8 mouse cellular contexts compared by ENCODE assay signal in the genomic region with DNA sequence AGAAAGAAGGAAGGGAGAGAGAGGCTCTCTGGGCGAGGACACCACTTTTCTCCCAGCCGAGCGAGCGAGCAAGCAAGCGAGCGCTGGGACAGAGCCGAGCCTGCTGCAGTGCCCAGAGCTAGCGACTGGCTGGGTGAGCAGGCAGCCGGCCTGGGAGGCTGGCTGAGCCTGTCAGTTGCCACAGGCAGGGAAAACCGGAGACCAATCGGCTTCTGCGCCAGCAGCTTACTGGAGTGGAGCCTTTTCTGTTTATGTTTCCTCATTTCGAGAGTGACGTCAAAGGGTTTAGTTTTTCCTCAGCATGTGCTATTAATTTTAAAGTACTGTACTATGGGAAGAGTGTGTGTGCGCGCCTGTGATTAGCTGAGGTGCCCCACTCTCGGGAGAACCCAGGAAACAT. TPM values are rescaled to one million over a fixed set of nuclear protein-coding genes. Genes with fewer than 3 reads are reported as not detected.
DNase-seq lines count a peak whose midpoint lies in the region; ATAC-seq and TF ChIP-seq lines count a peak whose summit lies in the region.

A gene (minus strand): TSS at position 173 of the 400 bp plus-strand sequence.

- TF ChIP-seq CTCF in intestine, postnatal 0 days (IDR thresholded peaks at IDR 0.05; ENCODE audit: low read depth): no peak

- peak; percentile 88 for DNase-seq in adrenal gland, postnatal 14 days
- peak; percentile 83 to 89 for DNase-seq in left cerebral cortex, postnatal 25 days (ENCODE audit: low spot score in 2 of 2)
- peak; percentile 89 to 91 for DNase-seq in right cerebral cortex, postnatal 10 days (ENCODE audit: low spot score in 2 of 2)
- peak; percentile 70 to 75 for DNase-seq in urinary bladder, postnatal 4 days (ENCODE audit: low spot score in 2 of 2)

- H3K27me3 ChIP-seq in embryonic facial prominence, embryonic 13.5 days: no peaks in the 10 kb centered on the region
- H3K27me3 ChIP-seq in intestine, postnatal 0 days (replicated peaks; ENCODE audit: control insufficient read depth, insufficient read depth, low read length): no peaks in the 10 kb centered on the region

- H3K9me3 ChIP-seq in embryonic facial prominence, embryonic 13.5 days: no peaks in the 10 kb centered on the region
- no peaks in the 10 kb centered on the region for H3K9me3 ChIP-seq in intestine, postnatal 0 days (ENCODE audit: control insufficient read depth)

- no peaks in the 10 kb centered on the region for H3K36me3 ChIP-seq in embryonic facial prominence, embryonic 13.5 days
- no peaks in the 10 kb centered on the region for H3K36me3 ChIP-seq in intestine, postnatal 0 days (ENCODE audit: control insufficient read depth, insufficient read depth)

- peak within 1 kb of the TSS; percentile 65 for H3K4me2 ChIP-seq in embryonic facial prominence, embryonic 13.5 days
- peak within 1 kb of the TSS; percentile 74 for H3K4me2 ChIP-seq in intestine, postnatal 0 days (replicated peaks; ENCODE audit: low read depth)

- peak within 1 kb of the TSS; percentile 48 for H3K4me3 ChIP-seq in embryonic facial prominence, embryonic 13.5 days
- peak within 1 kb of the TSS; percentile 42 for H3K4me3 ChIP-seq in intestine, postnatal 0 days (ENCODE audit: low read depth, low read length)

- intact Hi-C loops in left cerebral cortex, postnatal 25 days (cut with DNase I): loop anchor here (2.0 to 5.0 kb wide), 3 partner anchors 50 to 202 kb away; no protein-coding TSS in a partner anchor

- H3K4me1 ChIP-seq in embryonic facial prominence, embryonic 13.5 days: peaks cover 30% of the 10 kb centered on the region
- H3K4me1 ChIP-seq in intestine, postnatal 0 days (replicated peaks; ENCODE audit: control insufficient read depth, insufficient read depth, low read length): peaks cover 3% of the 10 kb centered on the region; the same call in 1 of the 2 replicates

- ATAC-seq in embryonic facial prominence, embryonic 13.5 days (ENCODE audit: insufficient number of reproducible peaks, insufficient read depth, low FRiP score, low TSS enrichment, low read depth): peak; percentile 95
- peak; percentile 96 for ATAC-seq in granulocyte monocyte progenitor cell, adult 5-6 weeks (replicated peaks; ENCODE audit: poor library complexity, severe bottlenecking)
- ATAC-seq in intestine, postnatal 0 days: peak; percentile 84
- ATAC-seq in megakaryocyte-erythroid progenitor cell, adult 5-6 weeks (replicated peaks; ENCODE audit: low FRiP score, low TSS enrichment, poor library complexity, severe bottlenecking): peak; percentile 94

- WGBS in embryonic facial prominence, embryonic 13.5 days: 3% methylated on average over 17 of the region's 17 CpGs
- 11% methylated on average over 17 of the region's 17 CpGs for WGBS in intestine, postnatal 0 days

- peak within 1 kb of the TSS; percentile 72 for H3K9ac ChIP-seq in embryonic facial prominence, embryonic 13.5 days
- H3K9ac ChIP-seq in intestine, postnatal 0 days (ENCODE audit: low read depth, low read length): peak within 1 kb of the TSS; percentile 53

- H3K27ac ChIP-seq in embryonic facial prominence, embryonic 13.5 days: peak within 1 kb of the TSS; percentile 91
- H3K27ac ChIP-seq in intestine, postnatal 0 days (ENCODE audit: low read depth, low read length): peak within 1 kb of the TSS; percentile 60

RNA-seq across cellular contexts. Expression of the gene that starts here (rescaled TPM):
- total RNA-seq in adrenal gland, postnatal 14 days (2021): 17.4 and 19.0 TPM in 2 replicates
- polyA plus RNA-seq in embryonic facial prominence, embryonic 13.5 days (2015; fragmentation: Nextera tagmentation; extraction: Ambion mirVana): 14.9 and 15.2 TPM in 2 replicates
- total RNA-seq in granulocyte monocyte progenitor cell, adult 5-6 weeks (2014; fragmentation: Nextera tagmentation): 6.8 and 7.4 TPM in 2 replicates
- 2.7 and 3.8 TPM in 2 replicates for total RNA-seq in granulocyte monocyte progenitor cell, adult 5-6 weeks (2017)
- polyA plus RNA-seq in intestine, postnatal 0 days (2015; fragmentation: Nextera tagmentation; extraction: Ambion mirVana): 1.5 and 2.8 TPM in 2 replicates
- total RNA-seq in left cerebral cortex, postnatal 25 days (2021): 10 to 100 TPM; 41.4 to 66.1 TPM
- total RNA-seq in megakaryocyte-erythroid progenitor cell, adult 5-6 weeks (2014; fragmentation: Nextera tagmentation): 2.5 TPM in 1 of 2 replicates, not detected in the other
- total RNA-seq in megakaryocyte-erythroid progenitor cell, adult 5-6 weeks (2017): not detected in 2 replicates

Comparison
In these comparisons a context has a peak if more than half of its experiments do, and no peak if none do; other contexts are left out.
1. Peak in every context shown above with its lines: DNase-seq, ATAC-seq, H3K4me3 ChIP-seq and H3K27ac ChIP-seq.